Mouse (Mus musculus): ENCODE measurements around the gene Gm4869.
A peak's percentile ranks its signal among the peaks of the same experiment; 100 is the strongest.

Gene Gm4869

DNA sequence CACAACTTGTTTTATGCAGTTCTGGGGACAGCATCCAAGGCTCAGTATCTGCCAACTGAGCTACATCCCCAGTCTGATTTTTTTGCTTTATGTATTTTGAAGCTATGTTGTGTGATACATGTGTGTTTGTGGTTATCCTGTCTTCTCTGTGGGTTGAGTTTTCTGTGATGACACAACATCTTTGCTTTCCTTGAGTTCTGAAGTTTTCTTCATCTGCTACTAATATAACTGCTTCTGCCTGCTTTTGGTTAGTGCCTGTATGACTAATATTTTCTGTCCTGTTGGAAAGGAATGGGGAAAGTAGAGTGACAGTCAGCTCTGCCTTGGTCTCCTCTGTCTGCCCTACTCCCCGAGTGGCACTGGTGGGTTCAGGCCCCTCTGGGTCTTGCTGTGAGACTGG, 75.8 kb downstream of the Gm4869 start:
- DNase-seq (ENCODE audit: low spot score in 2 of 2) = no peak

DNA sequence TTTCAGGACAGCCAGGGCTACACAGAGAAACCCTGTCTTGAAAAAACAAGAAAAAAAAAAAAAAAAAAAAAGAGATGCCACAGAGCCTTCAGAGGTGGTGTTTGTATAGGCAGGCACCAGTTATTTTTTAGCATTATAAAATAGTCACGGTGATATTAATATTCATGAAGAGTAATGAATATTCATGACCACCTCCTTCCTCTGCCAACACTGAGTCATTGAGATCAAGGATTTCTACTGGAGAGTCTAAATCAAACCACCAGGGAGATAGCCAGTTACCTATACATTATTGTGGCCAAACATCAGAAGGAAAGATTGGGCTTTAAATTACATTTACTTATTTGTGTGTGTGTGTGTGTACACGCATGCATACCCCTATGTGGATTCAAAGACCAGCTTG, 81.3 kb downstream of the Gm4869 start:
- DNase-seq (ENCODE audit: low spot score in 2 of 2) = no peak

GRCm38 (mm10) chr5:140538111-140538683, 92.8 kb downstream of the Gm4869 start:
- no peak for DNase-seq (ENCODE audit: low spot score in 2 of 2)

- peak; percentile 72 to 85 for DNase-seq (ENCODE audit: low spot score in 2 of 2)
Observed at GRCm38 (mm10) chr5:140540106-140540505, 94.7 kb downstream of the Gm4869 start.

DNA sequence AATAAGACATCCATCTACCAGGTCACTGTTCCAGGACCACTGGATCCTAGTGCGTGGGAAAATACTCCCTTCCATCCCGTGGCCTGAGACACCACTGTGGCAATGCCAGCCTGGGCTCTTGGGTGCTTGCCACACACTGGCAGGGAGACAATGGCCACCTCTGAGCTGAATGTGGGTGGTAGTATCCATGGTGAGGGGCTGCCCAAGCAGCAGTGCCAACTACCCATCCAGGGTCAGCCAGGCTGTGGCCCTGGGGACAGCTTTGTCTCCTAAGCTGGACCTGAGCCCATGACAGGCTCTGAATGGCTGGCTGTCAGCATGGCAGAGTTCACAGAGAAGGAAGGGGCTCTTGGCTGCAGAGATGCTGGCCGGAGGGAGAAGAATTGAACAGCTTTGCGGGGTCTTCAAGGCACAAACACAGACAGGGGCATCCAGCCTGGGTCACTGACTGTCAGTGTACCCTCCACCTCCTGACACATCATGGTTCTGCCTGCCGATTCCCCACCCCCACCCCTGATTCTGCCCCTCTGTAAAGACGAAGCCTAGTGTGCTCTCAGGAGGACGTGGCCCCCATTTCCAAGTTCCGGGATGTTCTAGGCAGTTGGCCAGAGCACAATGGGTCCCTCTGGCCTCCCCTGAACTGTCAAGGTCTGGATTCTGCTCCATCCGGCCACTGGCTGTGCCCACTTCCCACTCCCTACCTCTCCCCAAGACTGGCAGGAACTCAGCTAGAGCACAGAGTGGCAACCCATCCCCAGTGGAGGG, 97.5 kb downstream of the Gm4869 start:
- peak; percentile 41 to 46 for DNase-seq (ENCODE audit: low spot score in 2 of 2)
